Mouse (Mus musculus) kidney, adult 2 months (tissue): ENCODE measurements around the gene Mettl26. TPM values are rescaled to one million over a fixed set of nuclear protein-coding genes. Genes with fewer than 3 reads are reported as not detected.

Experiments used
- DNase-seq: peaks from one replicate; pipeline ENCODE4 v3.0.0; 2021
- H3K27ac ChIP-seq: fragments of 200-500 bp; 2 replicates; pipeline ENCODE4 v1.5.1; 2012; ENCODE audit warnings: low read depth, low read length, control low read depth, inconsistent platforms; ENCODE audit not compliant: insufficient read depth
- H3K27me3 ChIP-seq: fragments of 200-500 bp; replicated peaks from 2 replicates; pipeline ENCODE4 v1.6.1; 2012; ENCODE audit warnings: mild to moderate bottlenecking, moderate library complexity, low read length, inconsistent platforms; ENCODE audit not compliant: control insufficient read depth, insufficient read depth
- H3K36me3 ChIP-seq: fragments of 200-500 bp; 2 replicates; pipeline ENCODE4 v1.6.1; 2012; ENCODE audit warnings: mild to moderate bottlenecking, moderate library complexity, low read length, inconsistent platforms; ENCODE audit not compliant: control insufficient read depth, insufficient read depth
- H3K4me1 ChIP-seq: fragments of 200-500 bp; 2 replicates; pipeline ENCODE4 v1.6.1; 2011; ENCODE audit warnings: low read length; ENCODE audit not compliant: control insufficient read depth, insufficient read depth
- H3K4me3 ChIP-seq: fragments of 200-500 bp; 2 replicates; pipeline ENCODE4 v1.5.1; 2011; ENCODE audit warnings: mild to moderate bottlenecking, low read depth, low read length, control low read depth; ENCODE audit not compliant: insufficient read depth
- CTCF ChIP-seq: fragments of 200-500 bp; conservative IDR thresholded peaks from 2 replicates; pipeline ENCODE4 v1.5.1; 2011; ENCODE audit warnings: low read depth, mild to moderate bottlenecking, control low read depth, low read length, moderate library complexity, mixed read lengths; ENCODE audit not compliant: insufficient read depth, insufficient read length
- POLR2A ChIP-seq: fragments of 200-500 bp; IDR thresholded peaks from one replicate; pipeline ENCODE4 v1.6.1; 2011; ENCODE audit warnings: low read depth, low read length, control low read depth
- WGBS: fragments of 180-500 bp; shearing (Covaris S2); methylation state at CpG from one replicate; pipeline ENCODE4 v1.1.7; 2018; 5-methylcytosine and 5-hydroxymethylcytosine counted together
- polyA plus RNA-seq: library from polyadenylated mRNA; depleted of rRNA; stranded (reverse); fragments of >200 nt; gene quantifications from 2 replicates; pipeline ENCODE4 v1.2.3, GENCODE M21; 2012

The Mettl26 gene
- polyA plus RNA-seq, 1 experiment = 509 TPM

- H3K4me3 ChIP-seq = peak overlapping the region; percentile 78
- H3K27me3 ChIP-seq = no peaks in the 10 kb centered on the region
- peak; percentile 52 for DNase-seq
- TF ChIP-seq POLR2A = no peak
- TF ChIP-seq CTCF = no peak
- peaks cover 13% of the 10 kb centered on the region for H3K4me1 ChIP-seq
- under 1% methylated on average over 38 of the region's 38 CpGs for WGBS
- H3K36me3 ChIP-seq = no peaks in the 10 kb centered on the region; the same call in 1 of the 2 replicates
- H3K27ac ChIP-seq = peak overlapping the region; percentile 77
Observed at GRCm38 (mm10) chr17:25843636-25844395, 31.1 kb upstream of the Mettl26 start.

GRCm38 (mm10) chr17:25844396-25844901 is 30.4 kb upstream of the Mettl26 start, which contains the start of gene Rhot2:
TSS of gene Rhot2 (minus strand) at chr17:25844851.
- Histone ChIP-seq H3K4me3 (peak within 1 kb of the TSS; percentile 78), H3K4me1 (peaks cover 11% of the 10 kb centered on the region), H3K36me3 (no peaks in the 10 kb centered on the region; the same call in 1 of the 2 replicates), H3K27ac (peak within 1 kb of the TSS; percentile 77), H3K27me3 (no peaks in the 10 kb centered on the region)
- WGBS = under 1% methylated on average over 21 of the region's 21 CpGs
- peak; percentile 64 for TF ChIP-seq POLR2A
- TF ChIP-seq CTCF = peak; percentile 49
- peak; percentile 98 for DNase-seq

- DNase-seq = no peak
- no peaks in the 10 kb centered on the region for H3K36me3 ChIP-seq
- no peak overlapping the region for H3K27ac ChIP-seq
- 90% methylated on average over 6 of the region's 6 CpGs for WGBS
- no peak overlapping the region for H3K4me3 ChIP-seq
- peaks cover 11% of the 10 kb centered on the region; the same call in 1 of the 2 replicates for H3K4me1 ChIP-seq
- TF ChIP-seq POLR2A (no peak), CTCF (no peak)
- no peaks in the 10 kb centered on the region for H3K27me3 ChIP-seq
Observed at GRCm38 (mm10) chr17:25860229-25860628, 14.6 kb upstream of the Mettl26 start.

- peak; percentile 94 for DNase-seq
- 3% methylated on average over 65 of the region's 65 CpGs for WGBS
- peaks cover 11% of the 10 kb centered on the region; the same call in 1 of the 2 replicates for H3K4me1 ChIP-seq
- no peaks in the 10 kb centered on the region for H3K36me3 ChIP-seq
- H3K27ac ChIP-seq = peak within 1 kb of the TSS; percentile 58
- TF ChIP-seq CTCF (peak; percentile 28; the same call in 1 of the 2 replicates), POLR2A (no peak)
- peak within 1 kb of the TSS; percentile 62 for H3K4me3 ChIP-seq
- H3K27me3 ChIP-seq = no peaks in the 10 kb centered on the region
Observed at GRCm38 (mm10) chr17:25860832-25861703, 13.8 kb upstream of the Mettl26 start, which contains the start of gene Wdr90. TSS of gene Wdr90 (minus strand) at chr17:25861501.

- 7% methylated on average over 6 of the region's 6 CpGs for WGBS
- Histone ChIP-seq H3K4me3 (peak overlapping the region; percentile 62), H3K27ac (peak overlapping the region; percentile 58), H3K36me3 (no peaks in the 10 kb centered on the region), H3K27me3 (no peaks in the 10 kb centered on the region), H3K4me1 (peaks cover 11% of the 10 kb centered on the region; the same call in 1 of the 2 replicates)
- no peak for TF ChIP-seq CTCF
- no peak for TF ChIP-seq POLR2A
- peak; percentile 68 for DNase-seq
Observed at GRCm38 (mm10) chr17:25861704-25862612, 12.9 kb upstream of the Mettl26 start.

GRCm38 (mm10) chr17:25863681-25864080 is 11.2 kb upstream of the Mettl26 start:
- 60% methylated on average over 6 of the region's 6 CpGs for WGBS

More at GRCm38 (mm10) chr17:25863681-25864080, 11.2 kb upstream of the Mettl26 start:
- Histone ChIP-seq H3K27me3 (no peaks in the 10 kb centered on the region), H3K27ac (peak overlapping the region; percentile 20; the same call in 1 of the 2 replicates), H3K4me1 (peaks cover 11% of the 10 kb centered on the region; the same call in 1 of the 2 replicates), H3K4me3 (no peak overlapping the region), H3K36me3 (no peaks in the 10 kb centered on the region)
- peak; percentile 79 for DNase-seq
- TF ChIP-seq POLR2A (no peak), CTCF (peak; percentile 38)
